Mouse (Mus musculus): ENCODE data around the gene Ppp1r12c.

GRCm38 (mm10) chr7:4448439-4448838 lies 53.0 kb downstream of the Ppp1r12c start:
- TF ChIP-seq CTCF (IDR thresholded peaks at IDR 0.05; ENCODE audit: borderline replicate concordance, extremely low read depth, insufficient read depth, insufficient read length) (no peak), POLR2A (IDR thresholded peaks at IDR 0.05; ENCODE audit: borderline replicate concordance, extremely low read depth, insufficient read depth, insufficient read length, poor library complexity, severe bottlenecking) (no peak)

All from brain, embryonic 14.5 days (tissue).